Mouse (Mus musculus): ENCODE measurements around the gene Mettl22.

Gene Mettl22

DNA sequence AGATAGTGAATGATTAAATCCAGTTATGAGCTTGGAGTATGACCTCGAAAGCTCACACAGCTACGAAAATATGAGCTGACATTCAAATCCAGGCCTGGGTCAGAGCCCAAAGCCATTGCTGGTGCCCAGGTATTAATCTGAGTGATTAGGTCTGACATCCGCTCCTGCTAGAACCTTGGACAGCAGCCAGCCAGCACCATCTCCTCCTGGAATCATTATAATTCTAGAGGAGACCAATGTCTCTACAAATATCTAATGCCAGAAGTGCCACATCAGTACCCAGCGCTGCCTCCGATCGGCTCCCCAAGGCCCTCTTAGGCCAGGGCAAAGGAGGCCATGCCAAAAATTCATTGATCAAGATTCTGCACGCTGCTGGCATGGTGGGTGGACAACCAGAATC lies 25.7 kb upstream of the Mettl22 start:
- Histone ChIP-seq H3K36me3 (ENCODE audit: insufficient read depth, low read length) (no peaks in the 10 kb centered on the region), H3K4me1 (replicated peaks; ENCODE audit: low read depth, low read length) (no peaks in the 10 kb centered on the region), H3K27me3 (ENCODE audit: insufficient read depth, low read length) (peaks cover 8% of the 10 kb centered on the region; the same call in 1 of the 2 replicates), H3K9me3 (ENCODE audit: low read length) (peaks cover 12% of the 10 kb centered on the region; the same call in 1 of the 2 replicates), H3K4me3 (replicated peaks; ENCODE audit: low read length) (no peak overlapping the region)
- TF ChIP-seq NANOG (IDR thresholded peaks at IDR 0.05; ENCODE audit: borderline replicate concordance, low read length), result no peak
- no peak for TF ChIP-seq POU5F1 (IDR thresholded peaks at IDR 0.05; ENCODE audit: borderline replicate concordance, low read length)
- no peak for TF ChIP-seq CTCF (conservative IDR thresholded peaks at IDR 0.05; ENCODE audit: low read length)

DNA sequence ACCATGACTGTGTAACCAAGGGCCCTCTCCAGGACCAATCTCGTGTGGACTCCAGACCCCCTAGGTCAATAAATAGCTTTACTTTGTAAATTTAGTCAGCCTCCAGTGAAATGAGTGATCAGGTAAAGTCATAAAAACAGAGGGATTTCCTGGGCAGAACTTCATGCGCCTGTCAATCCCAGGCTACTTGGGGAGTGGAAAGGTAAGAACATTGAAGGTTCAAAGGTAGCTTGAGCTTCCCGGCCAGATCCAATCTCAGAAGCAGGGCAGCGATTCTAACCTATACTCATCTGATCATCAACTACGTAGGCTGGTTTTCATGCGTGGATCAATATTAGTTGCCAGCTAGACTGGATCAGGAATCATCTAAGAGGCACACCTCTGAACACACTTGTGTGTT lies 24.3 kb upstream of the Mettl22 start:
- TF ChIP-seq POU5F1 (IDR thresholded peaks at IDR 0.05; ENCODE audit: borderline replicate concordance, low read length), result no peak
- no peak for TF ChIP-seq NANOG (IDR thresholded peaks at IDR 0.05; ENCODE audit: borderline replicate concordance, low read length)
- TF ChIP-seq CTCF (conservative IDR thresholded peaks at IDR 0.05; ENCODE audit: low read length), result no peak
- peaks cover 11% of the 10 kb centered on the region; the same call in 1 of the 2 replicates for H3K27me3 ChIP-seq (ENCODE audit: insufficient read depth, low read length)
- peaks cover 12% of the 10 kb centered on the region; the same call in 1 of the 2 replicates for H3K9me3 ChIP-seq (ENCODE audit: low read length)
- H3K4me3 ChIP-seq (replicated peaks; ENCODE audit: low read length), result no peak overlapping the region
- no peaks in the 10 kb centered on the region for H3K4me1 ChIP-seq (replicated peaks; ENCODE audit: low read depth, low read length)
- H3K36me3 ChIP-seq (ENCODE audit: insufficient read depth, low read length), result no peaks in the 10 kb centered on the region

DNA sequence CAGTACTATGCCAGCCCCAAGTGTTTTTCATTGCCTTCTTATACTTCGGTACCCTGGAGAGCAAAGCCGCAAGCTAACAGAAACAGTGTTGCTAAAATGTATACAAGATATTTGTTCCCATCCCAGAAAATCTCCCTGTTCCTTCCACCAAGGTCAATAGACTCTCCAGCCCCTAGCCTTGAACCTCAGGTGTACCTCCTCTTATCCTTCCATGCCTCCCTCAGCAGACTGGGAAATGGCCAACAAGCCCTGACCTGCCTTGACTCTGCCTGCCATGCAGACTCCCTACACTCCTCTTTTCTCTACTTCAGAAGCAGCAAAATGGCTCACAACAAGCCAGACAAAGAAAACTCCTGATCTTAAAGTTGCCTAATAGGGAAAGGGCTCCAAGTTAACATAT lies 17.3 kb upstream of the Mettl22 start:
- Histone ChIP-seq H3K27me3 (ENCODE audit: insufficient read depth, low read length) (peaks cover 26% of the 10 kb centered on the region), H3K36me3 (ENCODE audit: insufficient read depth, low read length) (no peaks in the 10 kb centered on the region), H3K9me3 (ENCODE audit: low read length) (no peaks in the 10 kb centered on the region), H3K4me1 (replicated peaks; ENCODE audit: low read depth, low read length) (peaks cover 10% of the 10 kb centered on the region), H3K4me3 (replicated peaks; ENCODE audit: low read length) (no peak overlapping the region)
- no peak for TF ChIP-seq CTCF (conservative IDR thresholded peaks at IDR 0.05; ENCODE audit: low read length)
- TF ChIP-seq POU5F1 (IDR thresholded peaks at IDR 0.05; ENCODE audit: borderline replicate concordance, low read length), result no peak
- TF ChIP-seq NANOG (IDR thresholded peaks at IDR 0.05; ENCODE audit: borderline replicate concordance, low read length), result no peak

DNA sequence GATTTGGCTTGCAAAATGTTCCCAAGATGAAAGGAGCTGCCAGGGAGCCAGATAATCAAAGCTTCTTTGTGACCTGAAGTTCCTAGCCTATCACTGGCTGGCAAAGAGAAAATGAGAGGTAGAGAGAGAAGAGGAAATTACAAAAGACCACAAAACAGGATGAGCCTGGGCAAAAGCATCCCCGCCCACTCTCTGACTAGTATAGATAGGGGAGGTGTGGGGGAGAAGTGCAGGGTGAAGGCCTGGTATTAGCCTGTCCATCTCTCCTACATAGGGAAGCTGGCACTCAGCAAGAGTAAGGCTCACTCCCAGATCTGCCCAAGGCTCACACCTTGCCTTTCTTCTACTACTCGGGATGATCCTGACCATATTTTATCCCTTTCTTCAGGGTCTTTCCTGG lies 15.4 kb upstream of the Mettl22 start:
- TF ChIP-seq POU5F1 (IDR thresholded peaks at IDR 0.05; ENCODE audit: borderline replicate concordance, low read length) (no peak), NANOG (IDR thresholded peaks at IDR 0.05; ENCODE audit: borderline replicate concordance, low read length) (no peak), CTCF (conservative IDR thresholded peaks at IDR 0.05; ENCODE audit: low read length) (no peak)
- no peaks in the 10 kb centered on the region for H3K9me3 ChIP-seq (ENCODE audit: low read length)
- no peak overlapping the region for H3K4me3 ChIP-seq (replicated peaks; ENCODE audit: low read length)
- no peaks in the 10 kb centered on the region for H3K36me3 ChIP-seq (ENCODE audit: insufficient read depth, low read length)
- peaks cover 26% of the 10 kb centered on the region for H3K27me3 ChIP-seq (ENCODE audit: insufficient read depth, low read length)
- peaks cover 15% of the 10 kb centered on the region for H3K4me1 ChIP-seq (replicated peaks; ENCODE audit: low read depth, low read length)

DNA sequence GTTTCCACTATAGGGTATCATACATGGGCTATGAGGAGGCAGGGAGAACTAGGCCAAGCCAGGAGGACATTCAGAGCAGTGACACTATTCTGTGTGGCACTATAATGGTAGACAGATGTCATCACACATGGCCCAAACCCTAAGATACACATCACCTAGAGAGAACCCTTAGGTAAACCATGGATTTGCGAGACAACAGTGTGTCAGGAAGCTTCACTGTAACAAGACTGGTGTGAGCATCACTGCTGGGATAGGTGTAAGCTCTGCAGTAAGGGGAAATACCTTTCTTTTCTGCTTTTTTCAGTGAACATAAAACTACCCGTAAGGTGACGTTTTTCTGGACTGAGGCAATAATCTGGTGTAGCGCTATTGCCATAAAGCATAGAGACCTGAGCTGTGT lies 12.2 kb upstream of the Mettl22 start:
- Histone ChIP-seq H3K36me3 (ENCODE audit: insufficient read depth, low read length) (no peaks in the 10 kb centered on the region), H3K9me3 (ENCODE audit: low read length) (no peaks in the 10 kb centered on the region), H3K27me3 (ENCODE audit: insufficient read depth, low read length) (peaks cover 19% of the 10 kb centered on the region), H3K4me3 (replicated peaks; ENCODE audit: low read length) (no peak overlapping the region), H3K4me1 (replicated peaks; ENCODE audit: low read depth, low read length) (peaks cover 15% of the 10 kb centered on the region)
- TF ChIP-seq POU5F1 (IDR thresholded peaks at IDR 0.05; ENCODE audit: borderline replicate concordance, low read length), result no peak
- no peak; the same call in 1 of the 2 replicates for TF ChIP-seq CTCF (conservative IDR thresholded peaks at IDR 0.05; ENCODE audit: low read length)
- TF ChIP-seq NANOG (IDR thresholded peaks at IDR 0.05; ENCODE audit: borderline replicate concordance, low read length), result no peak

DNA sequence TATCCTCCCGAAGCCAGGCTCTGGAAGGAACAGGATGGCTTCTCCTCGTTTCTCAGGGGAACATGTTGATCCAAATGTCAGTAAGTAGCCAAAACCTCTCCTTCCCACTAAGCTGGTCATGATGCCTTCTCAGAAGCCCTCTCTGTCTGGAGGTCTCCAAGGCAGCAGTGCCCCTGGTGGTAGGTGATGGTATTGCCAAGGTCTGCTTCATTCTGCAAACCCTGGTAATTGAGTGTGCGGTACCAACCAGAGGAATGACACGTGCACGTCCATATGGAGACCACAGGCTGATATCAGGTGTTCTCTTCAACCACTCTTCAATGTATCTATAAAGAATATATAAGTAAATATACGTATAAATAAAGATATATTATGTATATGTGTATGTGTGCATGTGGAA lies 11.5 kb upstream of the Mettl22 start:
- no peaks in the 10 kb centered on the region for H3K9me3 ChIP-seq (ENCODE audit: low read length)
- H3K4me3 ChIP-seq (replicated peaks; ENCODE audit: low read length), result no peak overlapping the region
- H3K36me3 ChIP-seq (ENCODE audit: insufficient read depth, low read length), result no peaks in the 10 kb centered on the region
- peaks cover 16% of the 10 kb centered on the region for H3K27me3 ChIP-seq (ENCODE audit: insufficient read depth, low read length)
- TF ChIP-seq CTCF (conservative IDR thresholded peaks at IDR 0.05; ENCODE audit: low read length) (peak; percentile 97), POU5F1 (IDR thresholded peaks at IDR 0.05; ENCODE audit: borderline replicate concordance, low read length) (no peak)
- H3K4me1 ChIP-seq (replicated peaks; ENCODE audit: low read depth, low read length), result peaks cover 15% of the 10 kb centered on the region

DNA sequence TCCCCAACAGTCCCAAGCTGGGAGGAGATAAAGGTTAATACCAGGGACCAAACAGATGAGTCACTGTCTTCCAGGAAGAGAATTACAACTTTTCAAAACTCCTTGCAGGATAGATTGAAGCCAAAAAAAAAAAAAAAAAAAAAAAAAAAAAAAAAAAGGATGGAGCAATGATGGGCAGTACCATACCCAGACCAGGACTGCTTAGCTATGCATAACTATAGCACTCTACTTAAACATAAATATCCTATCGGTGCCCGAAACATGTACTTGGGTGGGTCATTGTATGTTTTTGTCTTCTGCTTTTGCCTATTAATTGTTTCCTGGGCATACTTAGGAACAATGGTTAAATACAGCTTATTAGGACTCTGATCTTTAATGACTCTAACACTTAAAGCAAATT lies 456 bp upstream of the Mettl22 start:
- TF ChIP-seq NANOG (IDR thresholded peaks at IDR 0.05; ENCODE audit: borderline replicate concordance, low read length), result no peak
- peaks cover 16% of the 10 kb centered on the region for H3K36me3 ChIP-seq (ENCODE audit: insufficient read depth, low read length)
- no peaks in the 10 kb centered on the region for H3K9me3 ChIP-seq (ENCODE audit: low read length)
- H3K4me1 ChIP-seq (replicated peaks; ENCODE audit: low read depth, low read length), result peaks cover 15% of the 10 kb centered on the region
- peak overlapping the region; percentile 96 for H3K4me3 ChIP-seq (replicated peaks; ENCODE audit: low read length)
- H3K27me3 ChIP-seq (ENCODE audit: insufficient read depth, low read length), result 0 out of 2 replicates have a peak, but pooled peaks cover 4% of the 10 kb centered on the region

DNA sequence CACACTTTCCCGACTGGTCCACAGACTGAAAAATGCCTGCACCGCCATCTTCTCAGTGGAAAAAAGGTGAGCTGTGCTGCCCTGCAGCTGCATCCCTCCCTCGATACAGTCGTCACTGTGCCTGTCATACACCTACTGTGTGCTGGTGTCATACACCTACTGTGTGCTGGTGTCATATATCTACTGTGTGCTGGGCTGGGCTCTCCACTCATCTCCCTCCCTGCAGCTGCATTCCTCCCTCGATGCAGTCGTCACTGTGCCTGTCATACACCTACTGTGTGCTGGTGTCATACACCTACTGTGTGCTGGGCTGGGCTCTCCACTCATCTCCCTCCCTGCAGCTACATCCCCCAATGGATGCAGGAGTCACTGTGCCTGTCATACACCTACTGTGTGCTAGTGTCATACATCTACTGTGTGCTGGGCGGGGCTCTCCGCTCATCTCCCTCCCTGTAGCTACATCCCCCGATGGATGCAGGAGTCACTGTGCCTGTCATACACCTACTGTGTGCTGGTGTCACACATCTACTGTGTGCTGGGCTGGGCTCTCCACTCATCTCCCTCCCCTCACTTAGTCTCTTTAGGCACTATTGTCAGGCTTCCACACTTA lies 16.9 kb downstream of the Mettl22 start:
- no peak overlapping the region for H3K4me3 ChIP-seq (replicated peaks; ENCODE audit: low read length)
- peaks cover 86% of the 10 kb centered on the region for H3K36me3 ChIP-seq (ENCODE audit: insufficient read depth, low read length)
- no peaks in the 10 kb centered on the region for H3K27me3 ChIP-seq (ENCODE audit: insufficient read depth, low read length)
- H3K9me3 ChIP-seq (ENCODE audit: low read length), result no peaks in the 10 kb centered on the region
- H3K4me1 ChIP-seq (replicated peaks; ENCODE audit: low read depth, low read length), result peaks cover 20% of the 10 kb centered on the region
- TF ChIP-seq CTCF (conservative IDR thresholded peaks at IDR 0.05; ENCODE audit: low read length), result no peak
- TF ChIP-seq NANOG (IDR thresholded peaks at IDR 0.05; ENCODE audit: borderline replicate concordance, low read length), result no peak

DNA sequence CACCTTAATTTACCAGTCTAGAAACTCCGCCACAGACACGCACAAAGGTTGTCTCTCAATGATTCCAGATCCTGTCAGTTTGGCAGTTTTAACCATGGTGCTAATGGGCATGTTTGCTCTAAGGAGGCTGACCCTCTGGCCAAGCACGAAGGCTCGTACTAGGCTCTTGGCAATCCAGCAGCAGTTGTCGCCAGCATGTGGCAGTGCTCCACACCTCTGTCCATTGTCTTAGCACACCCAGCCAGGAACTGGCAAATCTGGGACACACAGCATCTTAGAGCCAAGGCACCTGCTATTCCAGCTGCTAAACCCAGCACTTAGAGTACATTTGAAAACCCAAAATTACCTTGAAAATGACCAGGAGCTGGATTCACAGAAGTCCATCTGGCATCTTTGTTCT lies 18.8 kb downstream of the Mettl22 start:
- peaks cover 22% of the 10 kb centered on the region for H3K4me1 ChIP-seq (replicated peaks; ENCODE audit: low read depth, low read length)
- peaks cover 68% of the 10 kb centered on the region for H3K36me3 ChIP-seq (ENCODE audit: insufficient read depth, low read length)
- TF ChIP-seq POU5F1 (IDR thresholded peaks at IDR 0.05; ENCODE audit: borderline replicate concordance, low read length) (no peak), NANOG (IDR thresholded peaks at IDR 0.05; ENCODE audit: borderline replicate concordance, low read length) (no peak), CTCF (conservative IDR thresholded peaks at IDR 0.05; ENCODE audit: low read length) (no peak)
- H3K27me3 ChIP-seq (ENCODE audit: insufficient read depth, low read length), result no peaks in the 10 kb centered on the region
- H3K4me3 ChIP-seq (replicated peaks; ENCODE audit: low read length), result no peak overlapping the region
- H3K9me3 ChIP-seq (ENCODE audit: low read length), result no peaks in the 10 kb centered on the region
